Mouse (Mus musculus): ENCODE data around the gene Nedd9. TPM values are rescaled to one million over a fixed set of nuclear protein-coding genes. Genes with fewer than 3 reads are reported as not detected.

Nedd9 gene
- polyA plus RNA-seq, 1 experiment = 16.9 TPM

- no peaks in the 10 kb centered on the region for H3K4me1 ChIP-seq (ENCODE audit: control insufficient read depth, insufficient read depth, low read length)
- TF ChIP-seq CTCF (IDR thresholded peaks at IDR 0.05; ENCODE audit: low read depth, low read length) (no peak), POLR2A (IDR thresholded peaks at IDR 0.05; ENCODE audit: borderline replicate concordance, low read depth, low read length) (no peak)
- H3K4me3 ChIP-seq (ENCODE audit: insufficient read depth, low read length) = no peak overlapping the region
- no peak overlapping the region for H3K27ac ChIP-seq (ENCODE audit: insufficient read depth, low read depth, low read length)
Measured at GRCm38 (mm10) chr13:41300037-41300436, 187.1 kb downstream of the Nedd9 start.

GRCm38 (mm10) chr13:41298996-41299395 is 188.2 kb downstream of the Nedd9 start:
- no peaks in the 10 kb centered on the region for H3K4me1 ChIP-seq (ENCODE audit: control insufficient read depth, insufficient read depth, low read length)
- no peak overlapping the region for H3K27ac ChIP-seq (ENCODE audit: insufficient read depth, low read depth, low read length)
- no peak overlapping the region for H3K4me3 ChIP-seq (ENCODE audit: insufficient read depth, low read length)
- TF ChIP-seq POLR2A (IDR thresholded peaks at IDR 0.05; ENCODE audit: borderline replicate concordance, low read depth, low read length) = no peak
- no peak for TF ChIP-seq CTCF (IDR thresholded peaks at IDR 0.05; ENCODE audit: low read depth, low read length)

GRCm38 (mm10) chr13:41298533-41298932 is 188.6 kb downstream of the Nedd9 start:
- no peak overlapping the region for H3K27ac ChIP-seq (ENCODE audit: insufficient read depth, low read depth, low read length)
- no peak for TF ChIP-seq CTCF (IDR thresholded peaks at IDR 0.05; ENCODE audit: low read depth, low read length)
- TF ChIP-seq POLR2A (IDR thresholded peaks at IDR 0.05; ENCODE audit: borderline replicate concordance, low read depth, low read length) = no peak
- H3K4me1 ChIP-seq (ENCODE audit: control insufficient read depth, insufficient read depth, low read length) = no peaks in the 10 kb centered on the region
- H3K4me3 ChIP-seq (ENCODE audit: insufficient read depth, low read length) = no peak overlapping the region

GRCm38 (mm10) chr13:41296396-41296795 is 190.8 kb downstream of the Nedd9 start:
- TF ChIP-seq POLR2A (IDR thresholded peaks at IDR 0.05; ENCODE audit: borderline replicate concordance, low read depth, low read length) (no peak), CTCF (IDR thresholded peaks at IDR 0.05; ENCODE audit: low read depth, low read length) (no peak)

GRCm38 (mm10) chr13:41295886-41296285 is 191.3 kb downstream of the Nedd9 start:
- Histone ChIP-seq H3K4me3 (ENCODE audit: insufficient read depth, low read length) (no peak overlapping the region), H3K27ac (ENCODE audit: insufficient read depth, low read depth, low read length) (no peak overlapping the region), H3K4me1 (ENCODE audit: control insufficient read depth, insufficient read depth, low read length) (no peaks in the 10 kb centered on the region)
- no peak for TF ChIP-seq CTCF (IDR thresholded peaks at IDR 0.05; ENCODE audit: low read depth, low read length)
- TF ChIP-seq POLR2A (IDR thresholded peaks at IDR 0.05; ENCODE audit: borderline replicate concordance, low read depth, low read length) = no peak

More at GRCm38 (mm10) chr13:41296396-41296795, 190.8 kb downstream of the Nedd9 start:
- no peak overlapping the region for H3K27ac ChIP-seq (ENCODE audit: insufficient read depth, low read depth, low read length)
- no peak overlapping the region for H3K4me3 ChIP-seq (ENCODE audit: insufficient read depth, low read length)
- no peaks in the 10 kb centered on the region for H3K4me1 ChIP-seq (ENCODE audit: control insufficient read depth, insufficient read depth, low read length)

GRCm38 (mm10) chr13:41293595-41293994 is 193.6 kb downstream of the Nedd9 start:
- H3K4me1 ChIP-seq (ENCODE audit: control insufficient read depth, insufficient read depth, low read length) = no peaks in the 10 kb centered on the region
- no peak overlapping the region for H3K27ac ChIP-seq (ENCODE audit: insufficient read depth, low read depth, low read length)
- TF ChIP-seq CTCF (IDR thresholded peaks at IDR 0.05; ENCODE audit: low read depth, low read length) = no peak
- TF ChIP-seq POLR2A (IDR thresholded peaks at IDR 0.05; ENCODE audit: borderline replicate concordance, low read depth, low read length) = no peak
- H3K4me3 ChIP-seq (ENCODE audit: insufficient read depth, low read length) = no peak overlapping the region

GRCm38 (mm10) chr13:41291466-41291974 is 195.6 kb downstream of the Nedd9 start:
- Histone ChIP-seq H3K4me3 (ENCODE audit: insufficient read depth, low read length) (no peak overlapping the region), H3K27ac (ENCODE audit: insufficient read depth, low read depth, low read length) (no peak overlapping the region), H3K4me1 (ENCODE audit: control insufficient read depth, insufficient read depth, low read length) (no peaks in the 10 kb centered on the region)
- TF ChIP-seq CTCF (IDR thresholded peaks at IDR 0.05; ENCODE audit: low read depth, low read length) (no peak), POLR2A (IDR thresholded peaks at IDR 0.05; ENCODE audit: borderline replicate concordance, low read depth, low read length) (no peak)

GRCm38 (mm10) chr13:41286285-41286684 is 200.9 kb downstream of the Nedd9 start:
- no peak overlapping the region for H3K4me3 ChIP-seq (ENCODE audit: insufficient read depth, low read length)
- TF ChIP-seq POLR2A (IDR thresholded peaks at IDR 0.05; ENCODE audit: borderline replicate concordance, low read depth, low read length) = no peak
- TF ChIP-seq CTCF (IDR thresholded peaks at IDR 0.05; ENCODE audit: low read depth, low read length) = no peak
- H3K4me1 ChIP-seq (ENCODE audit: control insufficient read depth, insufficient read depth, low read length) = no peaks in the 10 kb centered on the region

GRCm38 (mm10) chr13:41285448-41285847 is 201.7 kb downstream of the Nedd9 start:
- no peak overlapping the region for H3K4me3 ChIP-seq (ENCODE audit: insufficient read depth, low read length)
- H3K27ac ChIP-seq (ENCODE audit: insufficient read depth, low read depth, low read length) = no peak overlapping the region
- no peak for TF ChIP-seq CTCF (IDR thresholded peaks at IDR 0.05; ENCODE audit: low read depth, low read length)
- TF ChIP-seq POLR2A (IDR thresholded peaks at IDR 0.05; ENCODE audit: borderline replicate concordance, low read depth, low read length) = no peak
- no peaks in the 10 kb centered on the region for H3K4me1 ChIP-seq (ENCODE audit: control insufficient read depth, insufficient read depth, low read length)

More at GRCm38 (mm10) chr13:41286285-41286684, 200.9 kb downstream of the Nedd9 start:
- no peak overlapping the region for H3K27ac ChIP-seq (ENCODE audit: insufficient read depth, low read depth, low read length)

- no peak overlapping the region for H3K4me3 ChIP-seq (ENCODE audit: insufficient read depth, low read length)
- no peaks in the 10 kb centered on the region for H3K4me1 ChIP-seq (ENCODE audit: control insufficient read depth, insufficient read depth, low read length)
- no peak overlapping the region for H3K27ac ChIP-seq (ENCODE audit: insufficient read depth, low read depth, low read length)
- TF ChIP-seq CTCF (IDR thresholded peaks at IDR 0.05; ENCODE audit: low read depth, low read length) = no peak
- no peak for TF ChIP-seq POLR2A (IDR thresholded peaks at IDR 0.05; ENCODE audit: borderline replicate concordance, low read depth, low read length)
Measured at GRCm38 (mm10) chr13:41283256-41283655, 203.9 kb downstream of the Nedd9 start.

All from bone marrow macrophage, adult 2 months (primary cell).